Mouse (Mus musculus): ENCODE data around the gene 1700028J19Rik.

GRCm38 (mm10) chr7:44280959-44281358 is 34.5 kb upstream of the 1700028J19Rik start:
- TF ChIP-seq CTCF (IDR thresholded peaks at IDR 0.05; ENCODE audit: low read depth) (no peak), EP300 (IDR thresholded peaks at IDR 0.05; ENCODE audit: low read depth) (no peak)
